Mouse (Mus musculus) adrenal gland, postnatal 25 days (tissue): Measurements from ENCODE around the gene Etv6. TPM values are rescaled to one million over a fixed set of nuclear protein-coding genes. Genes with fewer than 3 reads are reported as not detected.
A peak's percentile ranks its signal among the peaks of the same experiment; 100 is the strongest.

Source experiments
- DNase-seq: peaks from one replicate; pipeline ENCODE4 v3.0.0; 2021; ENCODE audit warnings: mixed read lengths
- total RNA-seq: library from RNA; stranded (reverse); gene quantifications from 2 replicates; pipeline ENCODE4 v1.2.3, GENCODE M21; 2021

Etv6 gene
- total RNA-seq, 1 experiment from 2014 or later = 40.9 TPM

GRCm38 (mm10) chr6:134262383-134262782 lies 226.9 kb downstream of the Etv6 start:
- DNase-seq = no peak

DNA sequence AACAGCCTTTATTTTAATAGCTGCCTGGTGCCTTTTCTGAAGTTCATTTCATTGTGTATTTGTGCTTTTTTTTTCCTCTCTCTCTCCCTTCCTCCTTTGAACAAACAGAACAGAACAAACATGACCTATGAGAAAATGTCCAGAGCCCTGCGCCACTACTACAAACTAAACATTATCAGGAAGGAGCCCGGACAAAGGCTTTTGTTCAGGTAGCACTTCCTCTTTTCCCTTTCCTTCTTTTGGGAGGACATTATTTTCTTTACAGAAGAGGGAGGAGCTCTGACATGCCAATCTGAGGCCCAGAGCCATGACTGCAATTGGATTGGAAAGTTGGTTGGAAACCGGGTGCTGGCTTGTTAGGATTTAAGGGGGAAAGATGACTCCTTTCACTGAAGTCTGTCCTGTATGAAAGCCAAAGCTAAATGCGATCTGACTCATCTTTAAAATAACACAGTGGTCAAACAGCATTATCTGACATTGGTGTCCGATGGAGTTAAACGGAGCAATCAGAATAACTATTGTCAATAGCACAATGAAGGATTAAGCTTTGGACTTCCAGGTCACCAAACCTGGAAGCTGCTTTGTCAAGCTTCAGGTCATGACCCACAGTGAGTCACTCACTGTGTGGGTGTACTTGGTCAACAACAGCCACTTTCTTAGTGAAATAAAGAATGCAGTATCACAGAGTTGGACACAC lies 227.6 kb downstream of the Etv6 start:
- no peak for DNase-seq

DNA sequence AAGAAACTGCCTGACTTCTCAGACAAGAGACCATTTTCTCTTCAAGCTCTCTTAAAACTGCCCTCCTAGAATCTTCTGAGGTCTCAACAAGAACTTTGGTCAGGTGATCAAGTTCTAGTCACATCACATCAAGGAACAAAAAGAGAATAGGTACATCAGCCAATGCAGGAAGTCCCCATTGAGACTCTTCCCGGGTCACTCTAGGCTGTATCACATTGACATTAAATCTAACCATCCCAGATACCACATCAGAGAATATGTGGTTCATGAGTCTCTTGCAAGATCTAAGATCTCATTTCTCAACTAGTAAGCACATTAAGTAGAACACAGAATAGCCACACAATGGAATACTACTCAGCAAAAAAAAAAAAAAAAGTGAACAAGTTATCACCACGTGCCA lies 238.4 kb downstream of the Etv6 start:
- DNase-seq = no peak

GRCm38 (mm10) chr6:134276954-134277353 lies 241.5 kb downstream of the Etv6 start:
- no peak for DNase-seq

DNA sequence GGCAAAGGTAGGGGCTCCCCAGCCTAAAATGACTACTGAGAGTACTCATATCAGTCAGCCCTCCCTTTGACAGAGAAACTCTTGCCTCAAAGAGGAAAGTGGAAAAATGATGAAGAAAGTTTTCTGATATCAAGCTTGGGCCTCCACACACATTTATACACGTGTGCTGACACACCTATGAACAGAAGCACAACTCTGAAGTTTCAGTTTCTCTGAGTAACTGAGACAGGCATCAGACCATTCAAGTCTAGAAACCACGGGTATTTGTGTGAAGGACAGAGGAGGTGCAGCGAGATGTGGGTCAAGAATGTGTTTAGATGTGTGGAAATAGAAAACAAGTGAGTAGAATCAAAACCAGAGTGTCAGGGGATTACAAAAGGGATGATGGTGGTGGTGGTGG lies 246.6 kb downstream of the Etv6 start:
- DNase-seq = no peak

DNA sequence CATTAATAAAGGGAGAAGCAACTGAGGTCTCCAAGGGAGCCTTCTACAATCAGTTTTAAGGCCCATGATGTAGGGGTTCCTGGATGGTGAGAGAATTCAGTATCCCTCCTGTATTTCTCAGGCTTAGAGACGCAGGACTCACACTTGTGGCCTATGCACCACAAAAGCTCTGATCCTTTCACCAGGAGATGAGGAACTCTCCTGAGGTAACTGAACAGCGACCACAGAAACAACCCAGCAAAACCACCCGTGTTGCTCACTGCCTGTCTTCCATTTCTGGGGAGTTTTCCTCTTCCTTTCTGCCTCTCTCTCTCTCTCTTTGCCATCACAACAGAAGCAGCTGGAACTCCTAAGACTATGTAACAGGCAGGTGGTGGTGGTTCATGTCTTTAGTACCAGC lies 256.3 kb downstream of the Etv6 start:
- DNase-seq = no peak

GRCm38 (mm10) chr6:134292404-134292803 lies 256.9 kb downstream of the Etv6 start:
- no peak for DNase-seq

GRCm38 (mm10) chr6:134293615-134294508 lies 258.4 kb downstream of the Etv6 start:
- no peak for DNase-seq

DNA sequence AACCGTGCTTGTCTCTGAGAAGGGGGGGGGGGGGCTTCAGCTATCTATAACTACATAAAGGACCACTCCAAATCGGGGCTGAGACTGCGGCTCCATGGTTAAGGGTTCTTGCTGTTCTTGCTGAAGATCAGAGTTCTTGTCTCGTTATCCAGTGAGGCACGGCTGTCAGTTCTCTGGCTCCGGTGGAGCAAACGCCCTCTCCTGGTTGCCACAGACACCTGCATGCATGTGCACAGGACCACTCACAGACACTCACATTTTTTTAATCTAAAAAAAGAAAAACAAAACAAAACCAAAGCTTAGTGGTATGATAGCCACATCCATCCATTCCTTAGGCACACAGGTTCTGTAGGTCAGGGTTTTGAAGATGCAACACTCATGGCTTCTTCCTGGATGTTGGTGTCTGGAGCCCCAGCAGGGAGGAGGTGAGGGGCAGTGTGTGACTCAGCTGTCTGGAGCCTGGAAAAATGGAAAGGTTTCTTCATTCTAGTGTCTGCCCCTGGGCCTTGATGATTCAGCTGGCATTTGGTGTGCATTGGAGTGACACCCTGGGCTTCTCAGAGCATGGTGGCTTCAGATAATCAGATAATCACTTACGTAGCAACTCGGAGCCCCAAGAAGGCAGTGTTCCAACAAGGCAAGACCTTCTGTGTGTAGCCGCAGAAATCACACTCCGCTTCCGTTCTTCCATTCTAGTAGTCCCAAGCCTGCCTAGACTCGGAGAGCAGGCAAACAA lies 262.6 kb downstream of the Etv6 start:
- DNase-seq = peak; percentile 21

- DNase-seq = no peak
Observed at GRCm38 (mm10) chr6:134301951-134302350, 266.5 kb downstream of the Etv6 start.

- peak; percentile 2 for DNase-seq
Observed at GRCm38 (mm10) chr6:134311346-134311745, 275.8 kb downstream of the Etv6 start.

- no peak for DNase-seq
Observed at GRCm38 (mm10) chr6:134312571-134312970, 277.1 kb downstream of the Etv6 start.

- DNase-seq = no peak
Observed at GRCm38 (mm10) chr6:134317371-134317770, 281.9 kb downstream of the Etv6 start.

Other genes starting within 250 kb of the Etv6 start
- gene Kap, start 181.9 kb upstream of the Etv6 start, total RNA-seq = not detected in 2 replicates